Mouse (Mus musculus) stomach, postnatal 0 days (tissue): ENCODE measurements around the gene Bmp2k.

Source experiments
- CTCF ChIP-seq: IDR thresholded peaks from 2 replicates; pipeline ENCODE4 v1.5.1; 2016; ENCODE audit warnings: antibody characterized with exemption, low read depth, mild to moderate bottlenecking, moderate library complexity
- EP300 ChIP-seq: optimal IDR thresholded peaks from 2 replicates; pipeline ENCODE3; 2016; ENCODE audit warnings: antibody characterized with exemption

DNA sequence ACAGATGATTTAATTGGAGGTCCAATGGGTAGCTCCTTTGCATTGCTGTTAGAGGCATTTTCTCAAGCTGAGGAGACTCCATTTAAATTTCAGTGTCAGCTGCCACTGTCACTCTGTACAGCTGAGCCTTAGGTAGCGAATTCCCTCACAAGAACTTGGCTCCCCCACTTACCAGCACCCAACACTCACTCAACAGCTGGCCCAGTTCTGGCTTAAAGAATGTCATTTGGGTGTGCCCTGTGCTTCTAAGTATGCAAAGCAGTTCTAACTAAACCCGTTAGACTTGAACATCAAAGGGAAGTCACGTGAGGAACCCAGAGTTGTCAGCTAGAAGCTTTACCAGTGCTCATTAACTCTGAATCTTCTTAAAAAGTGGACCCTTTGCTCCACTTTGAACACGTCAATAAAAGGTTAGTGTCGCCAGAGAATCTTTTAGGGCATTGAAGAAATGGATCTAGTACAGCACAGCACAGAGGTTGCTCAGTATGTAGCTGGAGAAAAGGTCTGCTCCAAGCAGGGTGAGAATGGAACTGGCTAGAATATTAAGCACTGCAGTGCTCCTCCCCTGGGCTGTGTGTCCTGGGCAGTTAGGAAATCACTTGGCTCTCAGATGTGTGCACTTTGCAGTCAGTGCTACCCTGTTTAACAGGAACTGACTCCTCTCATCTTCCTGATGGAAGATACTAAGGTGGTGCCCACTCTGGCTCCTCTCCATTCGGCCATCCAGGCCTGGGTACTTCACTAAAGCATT is 92.7 kb downstream of the Bmp2k start:
- no peak for TF ChIP-seq EP300
- no peak for TF ChIP-seq CTCF
